ENCODE assay signal across 8 mouse cellular contexts in the genomic region with DNA sequence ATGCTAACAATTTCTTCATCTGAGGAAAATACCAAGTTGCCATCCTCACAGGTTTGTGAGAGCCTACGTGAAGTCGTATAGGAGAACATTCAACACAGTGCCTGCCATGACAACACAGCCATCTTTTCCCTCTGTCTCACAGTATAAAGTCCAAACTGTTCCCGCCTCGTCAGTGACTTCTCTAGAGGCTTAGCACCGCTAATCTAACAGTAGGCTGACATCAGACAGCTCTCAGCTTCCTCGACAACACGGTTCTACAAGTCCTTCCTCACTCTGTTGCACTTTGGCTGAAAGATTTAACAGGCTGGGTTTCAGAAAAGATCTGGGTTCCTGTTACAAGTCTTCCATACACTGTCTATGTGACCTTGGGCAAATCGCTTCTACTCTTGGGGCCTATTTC. TPM values are rescaled to one million over a fixed set of nuclear protein-coding genes. Genes with fewer than 3 reads are reported as not detected.
A peak's percentile ranks its signal among the peaks of the same experiment; 100 is the strongest.
DNase-seq lines count a peak whose midpoint lies in the region; ATAC-seq lines count a peak whose summit lies in the region.

No protein-coding gene starts in this region.

- peak overlapping the region; percentile 73 for H3K4me2 ChIP-seq in lung, embryonic 16.5 days (ENCODE audit: low read depth, low read length)
- peak overlapping the region; percentile 63 for H3K4me2 ChIP-seq in forebrain, embryonic 11.5 days (ENCODE audit: low read depth, low read length, severe bottlenecking)
- peak overlapping the region; percentile 74 for H3K4me2 ChIP-seq in limb, embryonic 13.5 days (replicated peaks)
- H3K4me2 ChIP-seq in stomach, embryonic 16.5 days (ENCODE audit: low read depth, low read length): peak overlapping the region; percentile 94

- no peaks in the 10 kb centered on the region for H3K9me3 ChIP-seq in lung, embryonic 16.5 days (ENCODE audit: control insufficient read depth, low read length)
- no peaks in the 10 kb centered on the region for H3K9me3 ChIP-seq in forebrain, embryonic 11.5 days (ENCODE audit: control insufficient read depth, low read length)
- H3K9me3 ChIP-seq in limb, embryonic 13.5 days: no peaks in the 10 kb centered on the region
- no peaks in the 10 kb centered on the region for H3K9me3 ChIP-seq in stomach, embryonic 16.5 days (replicated peaks; ENCODE audit: control insufficient read depth, low read length)

- no peak overlapping the region for H3K27ac ChIP-seq in lung, embryonic 16.5 days (ENCODE audit: low read length)
- H3K27ac ChIP-seq in forebrain, embryonic 11.5 days (ENCODE audit: low read depth, low read length): no peak overlapping the region
- H3K27ac ChIP-seq in limb, embryonic 13.5 days: no peak overlapping the region
- H3K27ac ChIP-seq in stomach, embryonic 16.5 days (ENCODE audit: low read length): no peak overlapping the region

- DNase-seq in lung, postnatal 4 days: no peak
- DNase-seq in forebrain, embryonic 11.5 days (ENCODE audit: low spot score): no peak
- DNase-seq in embryo, embryonic 10.5 days (ENCODE audit: low spot score): no peak
- DNase-seq in urinary bladder, postnatal 25 days (ENCODE audit: low spot score): no peak
- no peak for DNase-seq in cerebellum, adult 11 months

- peak overlapping the region; percentile 91 for H3K9ac ChIP-seq in lung, embryonic 16.5 days (ENCODE audit: low read length)
- peak overlapping the region; percentile 75 for H3K9ac ChIP-seq in forebrain, embryonic 11.5 days (ENCODE audit: low read length)
- peak overlapping the region; percentile 84 for H3K9ac ChIP-seq in limb, embryonic 13.5 days
- H3K9ac ChIP-seq in stomach, embryonic 16.5 days (ENCODE audit: low read length): peak overlapping the region; percentile 92

- peaks cover 6% of the 10 kb centered on the region for H3K4me1 ChIP-seq in lung, embryonic 16.5 days (replicated peaks; ENCODE audit: control insufficient read depth, insufficient read depth, low read length)
- peaks cover 5% of the 10 kb centered on the region for H3K4me1 ChIP-seq in forebrain, embryonic 11.5 days (replicated peaks; ENCODE audit: control insufficient read depth, insufficient read depth, low read length)
- peaks cover 15% of the 10 kb centered on the region for H3K4me1 ChIP-seq in limb, embryonic 13.5 days
- peaks cover 9% of the 10 kb centered on the region for H3K4me1 ChIP-seq in stomach, embryonic 16.5 days (ENCODE audit: control insufficient read depth, insufficient read depth, low read length)

- WGBS in lung, embryonic 16.5 days: 57% methylated on average over 8 of the region's 8 CpGs
- 78% methylated on average over 8 of the region's 8 CpGs for WGBS in forebrain, embryonic 11.5 days
- 77% methylated on average over 8 of the region's 8 CpGs for WGBS in limb, embryonic 13.5 days
- WGBS in stomach, embryonic 16.5 days: 59% methylated on average over 8 of the region's 8 CpGs

- 0 out of 2 replicates have a peak, but pooled peaks cover 5% of the 10 kb centered on the region for H3K36me3 ChIP-seq in lung, embryonic 16.5 days (ENCODE audit: control insufficient read depth, insufficient read depth, low read length)
- no peaks in the 10 kb centered on the region; the same call in 1 of the 2 replicates for H3K36me3 ChIP-seq in forebrain, embryonic 11.5 days (ENCODE audit: control insufficient read depth, insufficient read depth, low read length)
- H3K36me3 ChIP-seq in limb, embryonic 13.5 days: peaks cover 13% of the 10 kb centered on the region
- H3K36me3 ChIP-seq in stomach, embryonic 16.5 days (ENCODE audit: control insufficient read depth, insufficient read depth, low read length): no peaks in the 10 kb centered on the region

- no peaks in the 10 kb centered on the region for H3K27me3 ChIP-seq in lung, embryonic 16.5 days (ENCODE audit: control insufficient read depth, insufficient read depth, low read depth, low read length)
- no peaks in the 10 kb centered on the region for H3K27me3 ChIP-seq in forebrain, embryonic 11.5 days (ENCODE audit: control insufficient read depth, insufficient read depth, low read length)
- H3K27me3 ChIP-seq in limb, embryonic 13.5 days: no peaks in the 10 kb centered on the region
- no peaks in the 10 kb centered on the region for H3K27me3 ChIP-seq in stomach, embryonic 16.5 days (ENCODE audit: control insufficient read depth, insufficient read depth, low read length)

- H3K4me3 ChIP-seq in lung, embryonic 16.5 days (ENCODE audit: low read length): peak overlapping the region; percentile 85
- H3K4me3 ChIP-seq in forebrain, embryonic 11.5 days (ENCODE audit: low read depth, low read length): peak overlapping the region; percentile 62
- H3K4me3 ChIP-seq in limb, embryonic 13.5 days: peak overlapping the region; percentile 79
- peak overlapping the region; percentile 93 for H3K4me3 ChIP-seq in stomach, embryonic 16.5 days (replicated peaks; ENCODE audit: low read length)

- no peak for ATAC-seq in lung, embryonic 16.5 days (ENCODE audit: low read depth)
- ATAC-seq in forebrain, embryonic 11.5 days (replicated peaks; ENCODE audit: low FRiP score): no peak
- ATAC-seq in limb, embryonic 13.5 days (ENCODE audit: low FRiP score, low read depth): no peak
- no peak for ATAC-seq in stomach, embryonic 16.5 days (ENCODE audit: insufficient read depth, low FRiP score)

RNA-seq across cellular contexts. Expression of a gene that starts 1.0 kb away (rescaled TPM):
- 239 and 249 TPM in 2 replicates for polyA plus RNA-seq in lung, embryonic 16.5 days (2015; fragmentation: Nextera tagmentation; extraction: Ambion mirVana)
- polyA plus RNA-seq in forebrain, embryonic 11.5 days (2014; fragmentation: Nextera tagmentation; extraction: Ambion mirVana): 177 and 184 TPM in 2 replicates
- polyA plus RNA-seq in limb, embryonic 13.5 days (2015; fragmentation: Nextera tagmentation; extraction: Ambion mirVana): 200 and 208 TPM in 2 replicates
- 242 and 259 TPM in 2 replicates for polyA plus RNA-seq in stomach, embryonic 16.5 days (2015; fragmentation: Nextera tagmentation; extraction: Ambion mirVana)

RNA-seq across cellular contexts. Expression of a gene that starts 1.1 kb away (rescaled TPM):
- polyA plus RNA-seq in lung, embryonic 16.5 days (2015; fragmentation: Nextera tagmentation; extraction: Ambion mirVana): 9.6 and 11.1 TPM in 2 replicates
- 0.47 and 0.68 TPM in 2 replicates for polyA plus RNA-seq in forebrain, embryonic 11.5 days (2014; fragmentation: Nextera tagmentation; extraction: Ambion mirVana)
- polyA plus RNA-seq in limb, embryonic 13.5 days (2015; fragmentation: Nextera tagmentation; extraction: Ambion mirVana): 0.36 TPM in 1 of 2 replicates, not detected in the other
- 0.19 and 1.0 TPM in 2 replicates for polyA plus RNA-seq in stomach, embryonic 16.5 days (2015; fragmentation: Nextera tagmentation; extraction: Ambion mirVana)

RNA-seq across cellular contexts. Expression of a gene that starts 57.0 kb away (rescaled TPM):
- 4.7 and 4.9 TPM in 2 replicates for polyA plus RNA-seq in lung, embryonic 16.5 days (2015; fragmentation: Nextera tagmentation; extraction: Ambion mirVana)
- polyA plus RNA-seq in forebrain, embryonic 11.5 days (2014; fragmentation: Nextera tagmentation; extraction: Ambion mirVana): 10.6 and 19.0 TPM in 2 replicates
- 0.92 and 1.1 TPM in 2 replicates for polyA plus RNA-seq in limb, embryonic 13.5 days (2015; fragmentation: Nextera tagmentation; extraction: Ambion mirVana)
- 1.00 and 1.1 TPM in 2 replicates for polyA plus RNA-seq in stomach, embryonic 16.5 days (2015; fragmentation: Nextera tagmentation; extraction: Ambion mirVana)
